Mouse (Mus musculus): Measurements from ENCODE around the gene Chrm3.

Chrm3 gene

GRCm38 (mm10) chr13:9985648-9986047 is 375.0 kb downstream of the Chrm3 start:
- DNase-seq (ENCODE audit: low spot score) = no peak

GRCm38 (mm10) chr13:9983293-9983692 is 377.4 kb downstream of the Chrm3 start:
- no peak for DNase-seq (ENCODE audit: low spot score)

GRCm38 (mm10) chr13:9977699-9978098 is 382.9 kb downstream of the Chrm3 start:
- no peak for DNase-seq (ENCODE audit: low spot score)

GRCm38 (mm10) chr13:9973742-9974321 is 386.8 kb downstream of the Chrm3 start:
- DNase-seq (ENCODE audit: low spot score) = no peak

GRCm38 (mm10) chr13:9971845-9972244 is 388.8 kb downstream of the Chrm3 start:
- no peak for DNase-seq (ENCODE audit: low spot score)

GRCm38 (mm10) chr13:9952619-9953018 is 408.0 kb downstream of the Chrm3 start:
- no peak for DNase-seq (ENCODE audit: low spot score)

GRCm38 (mm10) chr13:9951376-9951775 is 409.3 kb downstream of the Chrm3 start:
- DNase-seq (ENCODE audit: low spot score) = no peak

GRCm38 (mm10) chr13:9949091-9949490 is 411.6 kb downstream of the Chrm3 start:
- no peak for DNase-seq (ENCODE audit: low spot score)

GRCm38 (mm10) chr13:9940186-9940585 is 420.5 kb downstream of the Chrm3 start:
- DNase-seq (ENCODE audit: low spot score) = no peak

GRCm38 (mm10) chr13:9938798-9939485 is 421.7 kb downstream of the Chrm3 start:
- no peak for DNase-seq (ENCODE audit: low spot score)

GRCm38 (mm10) chr13:9932714-9933113 is 427.9 kb downstream of the Chrm3 start:
- no peak for DNase-seq (ENCODE audit: low spot score)

GRCm38 (mm10) chr13:9930606-9931005 is 430.0 kb downstream of the Chrm3 start:
- no peak for DNase-seq (ENCODE audit: low spot score)

- DNase-seq (ENCODE audit: low spot score) = no peak
Measured at GRCm38 (mm10) chr13:9929978-9930377, 430.7 kb downstream of the Chrm3 start.

- no peak for DNase-seq (ENCODE audit: low spot score)
Measured at GRCm38 (mm10) chr13:9921150-9921549, 439.5 kb downstream of the Chrm3 start.

GRCm38 (mm10) chr13:9912697-9913096 is 447.9 kb downstream of the Chrm3 start:
- DNase-seq (ENCODE audit: low spot score) = no peak

GRCm38 (mm10) chr13:9908707-9909106 is 451.9 kb downstream of the Chrm3 start:
- no peak for DNase-seq (ENCODE audit: low spot score)

- no peak for DNase-seq (ENCODE audit: low spot score)
Measured at GRCm38 (mm10) chr13:9907202-9907601, 453.4 kb downstream of the Chrm3 start.

- DNase-seq (ENCODE audit: low spot score) = no peak
Measured at GRCm38 (mm10) chr13:9904455-9904854, 456.2 kb downstream of the Chrm3 start.

- no peak for DNase-seq (ENCODE audit: low spot score)
Measured at GRCm38 (mm10) chr13:9900653-9901385, 459.8 kb downstream of the Chrm3 start.

- no peak for DNase-seq (ENCODE audit: low spot score)
Measured at GRCm38 (mm10) chr13:9898664-9899369, 461.8 kb downstream of the Chrm3 start.

GRCm38 (mm10) chr13:9897231-9897630 is 463.4 kb downstream of the Chrm3 start:
- no peak for DNase-seq (ENCODE audit: low spot score)

GRCm38 (mm10) chr13:9895045-9895625 is 465.5 kb downstream of the Chrm3 start:
- no peak for DNase-seq (ENCODE audit: low spot score)
